Mouse (Mus musculus): ENCODE measurements around the gene Gal.

DNA sequence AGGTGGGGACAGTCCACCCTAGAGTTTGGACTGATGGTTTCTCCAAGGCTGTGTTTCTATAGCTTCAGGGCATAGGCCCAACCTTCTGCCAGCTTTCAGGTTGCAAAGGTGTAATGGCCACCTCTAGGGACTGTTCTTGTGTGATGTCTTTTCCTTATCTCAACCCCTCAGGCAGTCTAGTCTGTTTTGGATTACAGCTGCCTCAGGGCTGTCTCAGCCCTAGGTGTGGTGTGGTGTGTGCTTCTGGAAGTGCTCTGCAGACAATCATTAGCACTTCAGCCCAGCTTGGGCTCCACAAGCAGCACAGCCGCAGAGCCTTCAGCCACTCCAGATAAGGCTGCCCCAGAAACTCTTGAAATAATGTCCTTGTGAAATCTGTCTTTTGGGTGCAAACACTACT is 22.0 kb downstream of the Gal start:
- TF ChIP-seq CTCF (IDR thresholded peaks at IDR 0.05; ENCODE audit: low read depth) (no peak), EP300 (IDR thresholded peaks at IDR 0.05; ENCODE audit: low read depth) (no peak)

Data from liver, postnatal 0 days (tissue).